ENCODE assay signal across 18 mouse cellular contexts in the genomic region with DNA sequence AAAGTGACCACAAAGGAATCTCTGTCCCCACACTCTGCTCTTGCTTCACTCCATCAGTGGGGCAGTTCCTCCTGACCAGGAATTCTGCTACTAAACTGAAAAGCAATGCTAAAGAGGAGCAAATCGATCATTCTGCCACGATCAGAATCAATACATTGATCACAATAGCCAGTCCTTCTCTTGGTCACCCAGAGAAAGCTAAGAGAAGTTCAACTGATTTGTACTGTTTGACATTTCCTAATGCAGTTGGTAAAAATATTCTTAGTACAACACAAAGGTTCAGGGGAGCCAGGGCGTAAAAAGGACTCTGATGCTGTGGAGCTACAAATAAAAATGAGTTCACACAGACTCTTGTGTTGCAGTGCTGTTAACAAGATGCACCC.
DNase-seq lines count a peak whose midpoint lies in the region; ATAC-seq and TF ChIP-seq lines count a peak whose summit lies in the region.
"Had no signal": no experiment of that assay in that cellular context is flagged by ENCODE, and none has a peak within 500 bp of the region (broad histone marks: within the 10 kb centered on the region; RNA-seq: fewer than 3 reads in every experiment).

No protein-coding gene starts in this region.

- H3K27ac ChIP-seq in heart, embryonic 14.5 days (replicated peaks in 1 of 2; ENCODE audit: control insufficient read depth in 1 of 2, insufficient read depth in 1 of 2, low read depth in 2 of 2, low read length in 2 of 2) = peak overlapping the region; percentile 79 to 87
- 0 out of 2 replicates have a peak overlapping the region, but pooled peaks have one; percentile 57 for H3K27ac ChIP-seq in liver, postnatal 0 days (ENCODE audit: low read depth)
- H3K27ac ChIP-seq in liver, embryonic 11.5 days (ENCODE audit: low read depth, low read length) = no peak overlapping the region
- H3K27ac ChIP-seq in brown adipose tissue, adult 24 weeks (replicated peaks; ENCODE audit: low read depth, low read length) = peak overlapping the region; percentile 8
- H3K27ac ChIP-seq: hindbrain, embryonic 12.5 days; limb, embryonic 12.5 days; midbrain, embryonic 13.5 days had no signal

- intact Hi-C loops in heart, postnatal 25 days (cut with DNase I) = no loop called here

- H3K9me3 ChIP-seq in heart, embryonic 14.5 days (ENCODE audit: control insufficient read depth, low read length) = no peaks in the 10 kb centered on the region
- no peaks in the 10 kb centered on the region for H3K9me3 ChIP-seq in liver, postnatal 0 days (ENCODE audit: low read length)
- no peaks in the 10 kb centered on the region for H3K9me3 ChIP-seq in liver, embryonic 11.5 days (ENCODE audit: control insufficient read depth, low read length)
- H3K9me3 ChIP-seq: hindbrain, embryonic 12.5 days; limb, embryonic 12.5 days; midbrain, embryonic 13.5 days had no signal

- no peak for DNase-seq in frontal cortex, postnatal 14 days (ENCODE audit: low spot score in 2 of 2)
- DNase-seq in heart, postnatal 25 days (ENCODE audit: low spot score) = no peak
- no peak for DNase-seq in liver, postnatal 0 days
- DNase-seq in liver, embryonic 11.5 days (ENCODE audit: low spot score) = no peak
- DNase-seq in T-cell, adult 2 months (ENCODE audit: low spot score) = no peak
- DNase-seq: adrenal gland, postnatal 25 days; cerebellum, adult 11-12 months; cerebellum, postnatal 14 days; embryo, embryonic 11 days; kidney, adult 8-10 months; thymus, postnatal 25 days had no signal

- peak overlapping the region; percentile 47 for H3K9ac ChIP-seq in heart, embryonic 14.5 days (ENCODE audit: low read length)
- no peak overlapping the region for H3K9ac ChIP-seq in liver, postnatal 0 days (replicated peaks)
- H3K9ac ChIP-seq in liver, embryonic 11.5 days (ENCODE audit: low read depth, low read length) = no peak overlapping the region
- H3K9ac ChIP-seq: hindbrain, embryonic 12.5 days; limb, embryonic 12.5 days; midbrain, embryonic 13.5 days had no signal

- ATAC-seq in frontal cortex, adult (ENCODE audit: low TSS enrichment) = peak; percentile 24; the same call in 1 of the 2 replicates
- no peak for ATAC-seq in heart, embryonic 14.5 days (ENCODE audit: insufficient number of reproducible peaks, insufficient read depth, low FRiP score, low read depth)
- no peak for ATAC-seq in liver, postnatal 0 days
- no peak for ATAC-seq in liver, embryonic 11.5 days (replicated peaks; ENCODE audit: low FRiP score)
- ATAC-seq: midbrain, embryonic 13.5 days had no signal

- no peak for TF ChIP-seq CTCF in liver, postnatal 0 days (IDR thresholded peaks at IDR 0.05; ENCODE audit: low read depth)

- H3K36me3 ChIP-seq in heart, embryonic 14.5 days (ENCODE audit: control insufficient read depth, insufficient read depth, low read length) = no peaks in the 10 kb centered on the region
- H3K36me3 ChIP-seq in liver, postnatal 0 days (replicated peaks; ENCODE audit: insufficient read depth, low read length) = no peaks in the 10 kb centered on the region
- no peaks in the 10 kb centered on the region for H3K36me3 ChIP-seq in liver, embryonic 11.5 days (ENCODE audit: control insufficient read depth, insufficient read depth, low read length)
- H3K36me3 ChIP-seq: hindbrain, embryonic 12.5 days; limb, embryonic 12.5 days; midbrain, embryonic 13.5 days had no signal

- H3K27me3 ChIP-seq in heart, embryonic 14.5 days (ENCODE audit: control insufficient read depth, insufficient read depth, low read length) = no peaks in the 10 kb centered on the region
- no peaks in the 10 kb centered on the region for H3K27me3 ChIP-seq in liver, postnatal 0 days (ENCODE audit: insufficient read depth, low read length)
- no peaks in the 10 kb centered on the region for H3K27me3 ChIP-seq in liver, embryonic 11.5 days (replicated peaks; ENCODE audit: control insufficient read depth, insufficient read depth, low read length)
- H3K27me3 ChIP-seq: CH12.LX; hindbrain, embryonic 12.5 days; limb, embryonic 12.5 days; midbrain, embryonic 13.5 days had no signal

- no peak for TF ChIP-seq EP300 in liver, postnatal 0 days (IDR thresholded peaks at IDR 0.05; ENCODE audit: low read depth)

- WGBS in heart, embryonic 14.5 days = 62% methylated on average over 3 of the region's 3 CpGs
- WGBS in liver, postnatal 0 days (ENCODE audit: insufficient replicate concordance) = 59% methylated on average over 3 of the region's 3 CpGs
- WGBS in liver, embryonic 11.5 days = 74% methylated on average over 3 of the region's 3 CpGs

- H3K4me1 ChIP-seq in heart, embryonic 14.5 days (ENCODE audit: control insufficient read depth in 2 of 2, insufficient read depth in 2 of 2, low read length in 2 of 2) = peaks cover 27 to 86% of the 10 kb centered on the region in 2 experiments
- peaks cover 16% of the 10 kb centered on the region for H3K4me1 ChIP-seq in liver, postnatal 0 days (ENCODE audit: insufficient read depth)
- peaks cover 4% of the 10 kb centered on the region for H3K4me1 ChIP-seq in liver, embryonic 11.5 days (replicated peaks; ENCODE audit: control insufficient read depth, insufficient read depth, low read length)
- H3K4me1 ChIP-seq in brown adipose tissue, adult 24 weeks (ENCODE audit: control insufficient read depth, insufficient read depth, insufficient read length, low read length) = peaks cover 31% of the 10 kb centered on the region

- no peak overlapping the region for H3K4me3 ChIP-seq in heart, embryonic 14.5 days (ENCODE audit: control insufficient read depth in 1 of 2, insufficient read depth in 1 of 2, low read depth in 1 of 2, low read length in 2 of 2)
- no peak overlapping the region for H3K4me3 ChIP-seq in liver, postnatal 0 days (ENCODE audit: low read depth, low read length)
- H3K4me3 ChIP-seq in liver, embryonic 11.5 days (ENCODE audit: low read depth, low read length) = no peak overlapping the region
- H3K4me3 ChIP-seq in brown adipose tissue, adult 24 weeks (ENCODE audit: insufficient read depth, low read depth, low read length) = no peak overlapping the region
- H3K4me3 ChIP-seq: hindbrain, embryonic 12.5 days; limb, embryonic 12.5 days; midbrain, embryonic 13.5 days had no signal

- peak overlapping the region; percentile 27 for H3K4me2 ChIP-seq in heart, embryonic 14.5 days (ENCODE audit: low read length)
- no peak overlapping the region for H3K4me2 ChIP-seq in liver, postnatal 0 days (ENCODE audit: low read depth, low read length)
- no peak overlapping the region for H3K4me2 ChIP-seq in liver, embryonic 11.5 days
- H3K4me2 ChIP-seq: hindbrain, embryonic 12.5 days; limb, embryonic 12.5 days; midbrain, embryonic 13.5 days had no signal
